Mouse (Mus musculus): ENCODE data around the gene 1700102P08Rik. TPM values are rescaled to one million over a fixed set of nuclear protein-coding genes. Genes with fewer than 3 reads are reported as not detected.

Gene 1700102P08Rik
- polyA plus RNA-seq (2015; fragmentation: Nextera tagmentation; extraction: Ambion mirVana) = 0.15 and 0.28 TPM in 2 replicates

DNA sequence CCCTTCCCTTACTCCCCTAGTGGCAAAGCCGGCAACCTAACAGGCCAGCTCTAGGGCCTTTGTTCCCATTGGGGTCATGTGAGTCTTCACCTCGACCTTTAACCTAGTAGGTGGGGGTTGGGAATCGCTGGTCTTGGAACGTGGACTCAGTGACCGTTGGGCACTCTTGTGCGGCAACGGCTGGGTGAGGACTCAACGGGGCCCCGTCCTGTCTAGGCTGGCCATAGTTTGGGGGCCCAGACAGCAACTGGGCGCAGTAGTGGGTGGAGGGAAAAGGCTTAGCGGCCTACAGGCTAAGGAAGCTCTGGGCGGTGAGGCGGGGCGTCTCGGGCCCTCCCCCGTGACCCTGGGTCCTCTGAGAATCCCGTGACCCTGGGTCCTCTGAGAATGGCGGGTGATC is at the start of gene 1700102P08Rik:
Gene 1700102P08Rik (plus strand): TSS at position 130 of the 400 bp plus-strand sequence.

DNA sequence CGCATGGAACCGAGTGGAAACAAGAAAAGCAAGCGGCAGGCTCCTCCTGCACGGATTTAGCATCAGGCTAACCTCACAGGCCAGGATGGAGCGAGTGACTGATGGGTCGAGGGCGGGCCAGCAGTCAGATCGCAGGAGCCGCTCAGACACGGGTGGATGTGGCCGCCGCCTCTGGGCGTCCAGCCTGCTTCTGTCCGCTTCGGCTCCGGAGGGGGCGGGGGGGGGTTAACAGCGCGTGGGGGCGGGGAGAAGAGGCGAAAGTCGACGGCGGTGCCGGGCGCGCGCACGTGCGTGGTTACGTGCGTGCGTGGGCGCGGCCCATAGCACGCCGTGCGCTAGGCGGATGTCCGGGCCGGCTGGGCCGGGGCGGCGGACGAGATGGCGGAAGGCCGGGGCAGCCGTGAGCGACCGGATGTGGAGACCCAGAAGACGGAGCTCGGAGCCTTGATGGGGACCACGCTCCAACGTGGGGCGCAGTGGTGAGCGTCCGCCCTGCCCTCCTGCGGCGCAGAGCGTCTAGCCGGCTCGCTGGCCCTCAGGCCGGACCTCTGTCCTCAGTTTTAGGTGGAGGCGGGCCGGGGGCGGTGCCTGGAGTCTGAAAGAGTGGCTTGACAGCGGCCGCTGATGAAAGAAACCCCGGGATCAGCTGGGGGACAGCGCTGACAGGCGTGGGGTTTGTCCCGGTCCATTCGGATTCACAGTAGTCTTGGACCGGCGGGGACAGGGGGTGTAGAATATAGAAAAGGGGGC is 44.9 kb upstream of the 1700102P08Rik start, which contains the start of gene Usp4:
Gene Usp4 (plus strand): TSS at position 314 of the 750 bp plus-strand sequence.

DNA sequence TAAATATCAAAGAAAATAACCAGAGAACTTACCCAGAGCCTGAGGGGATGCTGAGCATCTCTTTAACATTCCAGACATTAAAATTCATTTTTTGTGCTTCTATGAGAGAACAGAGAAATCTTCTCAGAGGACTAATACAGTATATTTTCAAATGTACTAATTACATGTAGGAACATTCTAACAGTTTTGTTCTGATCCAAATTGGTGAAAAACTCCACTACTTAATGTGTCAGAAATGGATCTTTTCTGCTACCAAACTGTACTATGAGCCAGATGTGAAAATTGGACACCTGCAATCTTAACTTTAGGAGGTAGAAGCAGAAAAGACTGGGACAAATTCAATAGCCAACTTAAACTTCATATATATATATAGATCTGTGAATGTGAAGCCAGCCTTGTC is 35.8 kb downstream of the 1700102P08Rik start, which contains the start of gene Ccdc36:
Gene Ccdc36 (minus strand): TSS at position 101 of the 400 bp plus-strand sequence.

DNA sequence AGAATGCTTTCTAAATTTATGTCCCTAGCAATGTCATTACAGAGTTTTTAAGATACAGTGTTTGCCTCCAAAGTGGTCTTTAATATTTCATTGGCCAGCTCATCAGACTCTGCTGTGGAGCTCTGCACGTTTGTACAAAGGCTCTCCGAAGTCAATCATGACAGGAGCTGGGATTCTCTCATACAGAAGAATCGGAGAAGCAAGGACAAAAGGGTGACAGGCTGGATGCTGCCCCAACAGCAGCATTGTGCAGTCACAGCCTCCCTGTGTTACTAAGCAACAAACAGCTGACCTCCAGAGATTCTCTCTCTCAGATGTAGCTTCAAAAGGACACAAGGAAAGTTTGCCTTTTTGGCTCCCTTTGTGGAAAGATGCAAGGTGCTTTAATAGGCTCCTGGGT is 43.6 kb downstream of the 1700102P08Rik start, which contains the start of gene BC048562:
Gene BC048562 (plus strand): TSS at position 301 of the 400 bp plus-strand sequence.

Other genes with a start within 250 kb of the 1700102P08Rik start
- gene Bsn, start 202.4 kb upstream of the 1700102P08Rik start, polyA plus RNA-seq (2015; fragmentation: Nextera tagmentation; extraction: Ambion mirVana) = 0.12 and 0.13 TPM in 2 replicates
- 160 and 165 TPM in 2 replicates for gene Dag1, start 128.8 kb upstream of the 1700102P08Rik start, polyA plus RNA-seq (2015; fragmentation: Nextera tagmentation; extraction: Ambion mirVana)
- gene Nicn1, start 102.4 kb upstream of the 1700102P08Rik start, polyA plus RNA-seq (2015; fragmentation: Nextera tagmentation; extraction: Ambion mirVana) = 13.9 and 14.8 TPM in 2 replicates
- 2.1 and 2.4 TPM in 2 replicates for gene Amt, start 96.0 kb upstream of the 1700102P08Rik start, polyA plus RNA-seq (2015; fragmentation: Nextera tagmentation; extraction: Ambion mirVana)
- 251 and 309 TPM in 2 replicates for gene Rhoa, start 86.7 kb upstream of the 1700102P08Rik start, polyA plus RNA-seq (2015; fragmentation: Nextera tagmentation; extraction: Ambion mirVana)
- 43.3 and 45.6 TPM in 2 replicates for gene Tcta, start 86.6 kb upstream of the 1700102P08Rik start, polyA plus RNA-seq (2015; fragmentation: Nextera tagmentation; extraction: Ambion mirVana)
- 242 and 328 TPM in 2 replicates for gene Gpx1, start 53.9 kb upstream of the 1700102P08Rik start, polyA plus RNA-seq (2015; fragmentation: Nextera tagmentation; extraction: Ambion mirVana)
- gene Usp4, start 45.0 kb upstream of the 1700102P08Rik start, polyA plus RNA-seq (2015; fragmentation: Nextera tagmentation; extraction: Ambion mirVana) = 42.4 and 44.9 TPM in 2 replicates
- gene Ccdc36, start 35.7 kb downstream of the 1700102P08Rik start, polyA plus RNA-seq (2015; fragmentation: Nextera tagmentation; extraction: Ambion mirVana) = 0.45 and 0.71 TPM in 2 replicates
- not detected in 2 replicates for gene BC048562, start 43.7 kb downstream of the 1700102P08Rik start, polyA plus RNA-seq (2015; fragmentation: Nextera tagmentation; extraction: Ambion mirVana)
- 22.3 and 24.9 TPM in 2 replicates for gene Ccdc71, start 67.7 kb downstream of the 1700102P08Rik start, polyA plus RNA-seq (2015; fragmentation: Nextera tagmentation; extraction: Ambion mirVana)
- 14.7 and 17.2 TPM in 2 replicates for gene Klhdc8b, start 68.8 kb downstream of the 1700102P08Rik start, polyA plus RNA-seq (2015; fragmentation: Nextera tagmentation; extraction: Ambion mirVana)
- gene Lamb2, start 86.9 kb downstream of the 1700102P08Rik start, polyA plus RNA-seq (2015; fragmentation: Nextera tagmentation; extraction: Ambion mirVana) = 34.7 and 41.0 TPM in 2 replicates
- 38.7 and 43.0 TPM in 2 replicates for gene Usp19, start 97.8 kb downstream of the 1700102P08Rik start, polyA plus RNA-seq (2015; fragmentation: Nextera tagmentation; extraction: Ambion mirVana)
- 47.8 and 49.7 TPM in 2 replicates for gene Qars, start 114.9 kb downstream of the 1700102P08Rik start, polyA plus RNA-seq (2015; fragmentation: Nextera tagmentation; extraction: Ambion mirVana)
- gene Qrich1, start 124.0 kb downstream of the 1700102P08Rik start, polyA plus RNA-seq (2015; fragmentation: Nextera tagmentation; extraction: Ambion mirVana) = 62.0 and 62.6 TPM in 2 replicates
- gene Impdh2, start 167.5 kb downstream of the 1700102P08Rik start, polyA plus RNA-seq (2015; fragmentation: Nextera tagmentation; extraction: Ambion mirVana) = 56.6 and 61.8 TPM in 2 replicates
- 55.6 and 60.5 TPM in 2 replicates for gene Ndufaf3, start 174.6 kb downstream of the 1700102P08Rik start, polyA plus RNA-seq (2015; fragmentation: Nextera tagmentation; extraction: Ambion mirVana)
- 23.8 and 31.6 TPM in 2 replicates for gene Dalrd3, start 177.1 kb downstream of the 1700102P08Rik start, polyA plus RNA-seq (2015; fragmentation: Nextera tagmentation; extraction: Ambion mirVana)
- gene Wdr6, start 185.9 kb downstream of the 1700102P08Rik start, polyA plus RNA-seq (2015; fragmentation: Nextera tagmentation; extraction: Ambion mirVana) = 15.5 and 17.7 TPM in 2 replicates
- gene P4htm, start 204.9 kb downstream of the 1700102P08Rik start, polyA plus RNA-seq (2015; fragmentation: Nextera tagmentation; extraction: Ambion mirVana) = 4.7 and 5.4 TPM in 2 replicates

Data from skeletal muscle tissue, postnatal 0 days (tissue).